Mouse (Mus musculus) neutrophil, adult 83 days (primary cell): Measurements from ENCODE around the gene Olfr460. TPM values are rescaled to one million over a fixed set of nuclear protein-coding genes. Genes with fewer than 3 reads are reported as not detected.

Experiments
- total RNA-seq, 2 experiments: library from RNA; stranded (reverse); gene quantifications; one replicate each; pipeline ENCODE4 v1.2.4; 2023

Gene Olfr460
- not detected for total RNA-seq

GRCm38 (mm10) chr6:40569187-40569586 lies at the start of gene Olfr460:
Olfr460 (plus strand) TSS chr6:40569487.

GRCm38 (mm10) chr6:40554950-40555349 lies 14.3 kb upstream of the Olfr460 start, which contains the start of gene Olfr461:
Olfr461 (minus strand) TSS chr6:40555050.

GRCm38 (mm10) chr6:40585645-40586044 lies 16.4 kb downstream of the Olfr460 start, which contains the start of gene Clec5a:
Clec5a (minus strand) TSS chr6:40585821.

GRCm38 (mm10) chr6:40613260-40613852 lies 44.1 kb downstream of the Olfr460 start, which contains the start of gene Tas2r138:
Tas2r138 (minus strand) TSS chr6:40613310.

Other genes starting within 250 kb of the Olfr460 start
- gene Agk, start 244.3 kb upstream of the Olfr460 start, total RNA-seq, result 1 to 10 TPM; 7.0 to 9.4 TPM
- gene E330009J07Rik, start 133.4 kb upstream of the Olfr460 start, total RNA-seq, result 10 to 100 TPM; 16.4 to 16.8 TPM
- gene Wee2, start 130.4 kb upstream of the Olfr460 start, total RNA-seq, result not detected
- gene Ssbp1, start 98.1 kb upstream of the Olfr460 start, total RNA-seq, result 10 to 100 TPM; 23.6 to 29.4 TPM
- not detected for gene Tas2r137, start 78.3 kb upstream of the Olfr460 start, total RNA-seq
- gene Tas2r108, start 76.0 kb upstream of the Olfr460 start, total RNA-seq, result under 1 TPM in 1 of 2 experiments, not detected in 1; 0.42 TPM
- gene Prss37, start 50.0 kb upstream of the Olfr460 start, total RNA-seq, result not detected
- gene Olfr461, start 14.4 kb upstream of the Olfr460 start, total RNA-seq, result under 1 TPM; 0.15 to 0.20 TPM
- gene Clec5a, start 16.3 kb downstream of the Olfr460 start, total RNA-seq, result 100 to 1,000 TPM; 158 to 175 TPM
- not detected for gene Tas2r138, start 43.8 kb downstream of the Olfr460 start, total RNA-seq
- 100 to 1,000 TPM; 101 to 129 TPM for gene Mgam, start 59.3 kb downstream of the Olfr460 start, total RNA-seq